Mouse (Mus musculus) neural tube, embryonic 13.5 days (tissue): ENCODE measurements around the gene Rc3h1. TPM values are rescaled to one million over a fixed set of nuclear protein-coding genes. Genes with fewer than 3 reads are reported as not detected.

Experiments used
- ATAC-seq: fragments of 200-750 bp; cut with Nextera tagmentation; 2 replicates; pipeline ENCODE4 v1.8.0; 2017; ENCODE audit warnings: low read depth, mild to moderate bottlenecking, moderate TSS enrichment, moderate library complexity
- H3K27ac ChIP-seq: fragments of 300-500 bp; sonication (generic); replicated peaks from 2 replicates; pipeline ENCODE4 v1.5.1; 2015; ENCODE audit warnings: moderate library complexity, mild to moderate bottlenecking, inconsistent platforms
- H3K27me3 ChIP-seq: fragments of 300-500 bp; sonication (generic); 2 replicates; pipeline ENCODE4 v1.6.1; 2015; ENCODE audit warnings: mild to moderate bottlenecking, inconsistent platforms
- H3K36me3 ChIP-seq: fragments of 300-500 bp; sonication (generic); 2 replicates; pipeline ENCODE4 v1.6.1; 2015; ENCODE audit warnings: mild to moderate bottlenecking, inconsistent platforms
- H3K4me1 ChIP-seq: fragments of 300-500 bp; sonication (generic); replicated peaks from 2 replicates; pipeline ENCODE4 v1.6.1; 2015; ENCODE audit warnings: inconsistent platforms
- H3K4me2 ChIP-seq: fragments of 300-500 bp; sonication (generic); 2 replicates; pipeline ENCODE4 v1.6.1; 2015; ENCODE audit warnings: inconsistent platforms, mild to moderate bottlenecking, moderate library complexity
- H3K4me3 ChIP-seq: fragments of 300-500 bp; sonication (generic); 2 replicates; pipeline ENCODE4 v1.5.1; 2015; ENCODE audit warnings: mild to moderate bottlenecking, inconsistent platforms
- H3K9ac ChIP-seq: fragments of 300-500 bp; sonication (generic); 2 replicates; pipeline ENCODE4 v1.6.1; 2015; ENCODE audit warnings: moderate library complexity, mild to moderate bottlenecking, inconsistent platforms
- H3K9me3 ChIP-seq: fragments of 300-500 bp; sonication (generic); 2 replicates; pipeline ENCODE4 v1.6.1; 2016; ENCODE audit warnings: inconsistent platforms
- WGBS: fragments of 180-500 bp; shearing (Covaris S2); methylation state at CpG from one replicate; pipeline ENCODE4 v1.1.7; 2015; 5-methylcytosine and 5-hydroxymethylcytosine counted together
- polyA plus RNA-seq: library from polyadenylated mRNA; unstranded; fragments of >200 nt; fragmentation: Nextera tagmentation; extraction: Ambion mirVana; gene quantifications from 2 replicates; pipeline ENCODE4 v1.2.1, GENCODE M21; 2015

The Rc3h1 gene
- polyA plus RNA-seq, 1 experiment from 2014 or later: 6.1 TPM

DNA sequence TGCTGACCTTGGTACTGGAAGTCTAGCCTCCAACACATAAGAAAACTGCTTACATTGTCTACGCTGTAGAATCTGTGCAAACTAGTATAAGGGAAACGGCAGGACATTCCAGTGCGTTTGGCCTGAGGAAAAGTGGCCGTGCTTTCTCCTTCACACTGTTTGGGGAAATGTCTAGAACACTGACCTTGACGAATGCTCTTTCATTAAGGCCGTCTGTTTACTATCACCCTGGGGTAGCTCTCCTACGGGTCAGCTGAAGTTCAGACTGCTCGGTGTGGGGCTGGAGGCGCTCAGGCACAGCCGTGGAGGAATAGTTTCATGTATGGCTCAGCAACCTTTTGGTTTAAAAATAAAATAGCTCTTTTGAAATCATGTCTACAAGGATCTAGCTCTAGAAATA, 6.5 kb upstream of the Rc3h1 start:
- no peak for ATAC-seq
- H3K27ac ChIP-seq: no peak overlapping the region

GRCm38 (mm10) chr1:160904047-160904446, 2.2 kb upstream of the Rc3h1 start:
- Histone ChIP-seq H3K9me3 (no peaks in the 10 kb centered on the region), H3K36me3 (no peaks in the 10 kb centered on the region), H3K4me1 (peaks cover 17% of the 10 kb centered on the region), H3K4me2 (no peak overlapping the region), H3K9ac (no peak overlapping the region), H3K27ac (no peak overlapping the region), H3K4me3 (no peak overlapping the region), H3K27me3 (peaks cover 3% of the 10 kb centered on the region; the same call in 1 of the 2 replicates)
- WGBS: 67% methylated on average over 4 of the region's 4 CpGs
- no peak for ATAC-seq

More for the DNA sequence above, 6.5 kb upstream of the Rc3h1 start:
- Histone ChIP-seq H3K36me3 (no peaks in the 10 kb centered on the region), H3K4me1 (peaks cover 5% of the 10 kb centered on the region; the same call in 1 of the 2 replicates), H3K27me3 (peaks cover 2% of the 10 kb centered on the region; the same call in 1 of the 2 replicates), H3K4me3 (no peak overlapping the region), H3K9ac (no peak overlapping the region), H3K9me3 (no peaks in the 10 kb centered on the region), H3K4me2 (no peak overlapping the region)
- WGBS: 33% methylated on average over 10 of the region's 10 CpGs

GRCm38 (mm10) chr1:160906558-160907481, 602 bp downstream of the Rc3h1 start:
- Histone ChIP-seq H3K36me3 (no peaks in the 10 kb centered on the region), H3K4me3 (peak overlapping the region; percentile 98), H3K27ac (peak overlapping the region; percentile 95), H3K27me3 (peaks cover 3% of the 10 kb centered on the region; the same call in 1 of the 2 replicates), H3K9me3 (no peaks in the 10 kb centered on the region), H3K4me2 (peak overlapping the region; percentile 84), H3K4me1 (peaks cover 24% of the 10 kb centered on the region), H3K9ac (peak overlapping the region; percentile 98)
- ATAC-seq: peak; percentile 83
- under 1% methylated on average over 64 of the region's 67 CpGs for WGBS

DNA sequence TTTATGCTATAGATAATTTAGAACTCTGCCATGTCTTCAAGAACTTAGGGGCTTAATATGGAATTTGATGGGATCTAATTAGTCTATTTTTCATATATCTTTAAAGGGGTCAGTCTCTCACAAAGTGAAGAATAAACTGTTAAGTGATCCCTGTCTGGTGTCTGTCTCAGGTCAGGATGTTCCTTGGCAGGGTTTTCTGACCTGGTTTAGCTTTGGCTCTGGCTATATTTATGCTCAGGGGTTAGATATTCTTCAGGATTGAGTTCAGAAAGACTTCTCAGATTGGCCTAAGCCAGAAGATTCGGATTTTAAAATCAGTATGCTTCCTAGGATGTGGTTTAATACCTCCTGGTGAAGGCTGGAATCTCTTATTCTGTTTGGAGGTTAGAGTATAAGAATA, 4.0 kb downstream of the Rc3h1 start:
- Histone ChIP-seq H3K4me1 (peaks cover 24% of the 10 kb centered on the region), H3K9me3 (no peaks in the 10 kb centered on the region), H3K4me3 (no peak overlapping the region), H3K9ac (no peak overlapping the region), H3K36me3 (no peaks in the 10 kb centered on the region), H3K27ac (no peak overlapping the region), H3K4me2 (no peak overlapping the region), H3K27me3 (no peaks in the 10 kb centered on the region)
- 94% methylated on average over 1 of the region's 1 CpGs for WGBS
- ATAC-seq: no peak

GRCm38 (mm10) chr1:160910812-160911211, 4.6 kb downstream of the Rc3h1 start:
- H3K4me3 ChIP-seq: no peak overlapping the region
- H3K9ac ChIP-seq: no peak overlapping the region
- no peak for ATAC-seq
- no peaks in the 10 kb centered on the region for H3K9me3 ChIP-seq
- 96% methylated on average over 1 of the region's 1 CpGs for WGBS
- peaks cover 24% of the 10 kb centered on the region for H3K4me1 ChIP-seq
- H3K27me3 ChIP-seq: no peaks in the 10 kb centered on the region
- no peaks in the 10 kb centered on the region for H3K36me3 ChIP-seq
- no peak overlapping the region for H3K27ac ChIP-seq
- no peak overlapping the region for H3K4me2 ChIP-seq

- Histone ChIP-seq H3K27me3 (no peaks in the 10 kb centered on the region), H3K9ac (no peak overlapping the region), H3K4me2 (no peak overlapping the region), H3K36me3 (no peaks in the 10 kb centered on the region), H3K27ac (no peak overlapping the region), H3K4me1 (peaks cover 5% of the 10 kb centered on the region; the same call in 1 of the 2 replicates), H3K9me3 (no peaks in the 10 kb centered on the region), H3K4me3 (no peak overlapping the region)
- 100% methylated on average over 1 of the region's 1 CpGs for WGBS
- no peak for ATAC-seq
Observed at GRCm38 (mm10) chr1:160919383-160919782, 13.2 kb downstream of the Rc3h1 start.

DNA sequence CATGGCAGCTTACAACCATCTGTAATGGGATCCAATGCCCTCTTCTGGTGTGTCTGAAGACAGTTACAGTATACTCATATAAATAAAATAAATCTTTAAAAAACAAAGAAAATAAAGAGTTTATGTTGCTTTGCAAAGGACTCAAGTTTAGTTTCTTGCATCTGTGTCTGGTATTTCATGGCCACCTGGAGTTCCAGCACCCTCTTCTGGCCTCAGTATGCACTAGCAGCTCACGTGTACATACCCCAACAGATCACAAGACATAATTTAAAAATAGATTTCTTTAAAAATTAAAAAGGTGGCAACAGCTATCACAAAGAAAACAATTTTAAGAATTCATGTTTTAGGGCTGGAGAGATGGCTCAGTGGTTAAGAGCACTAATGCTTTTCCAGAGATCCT, 15.7 kb downstream of the Rc3h1 start:
- Histone ChIP-seq H3K9me3 (no peaks in the 10 kb centered on the region), H3K4me2 (no peak overlapping the region), H3K36me3 (no peaks in the 10 kb centered on the region), H3K27me3 (no peaks in the 10 kb centered on the region), H3K4me1 (peaks cover 13% of the 10 kb centered on the region), H3K9ac (no peak overlapping the region), H3K4me3 (no peak overlapping the region), H3K27ac (no peak overlapping the region)
- ATAC-seq: no peak
- 93% methylated on average over 1 of the region's 1 CpGs for WGBS

GRCm38 (mm10) chr1:160931320-160931719, 25.1 kb downstream of the Rc3h1 start:
- no peak for ATAC-seq

DNA sequence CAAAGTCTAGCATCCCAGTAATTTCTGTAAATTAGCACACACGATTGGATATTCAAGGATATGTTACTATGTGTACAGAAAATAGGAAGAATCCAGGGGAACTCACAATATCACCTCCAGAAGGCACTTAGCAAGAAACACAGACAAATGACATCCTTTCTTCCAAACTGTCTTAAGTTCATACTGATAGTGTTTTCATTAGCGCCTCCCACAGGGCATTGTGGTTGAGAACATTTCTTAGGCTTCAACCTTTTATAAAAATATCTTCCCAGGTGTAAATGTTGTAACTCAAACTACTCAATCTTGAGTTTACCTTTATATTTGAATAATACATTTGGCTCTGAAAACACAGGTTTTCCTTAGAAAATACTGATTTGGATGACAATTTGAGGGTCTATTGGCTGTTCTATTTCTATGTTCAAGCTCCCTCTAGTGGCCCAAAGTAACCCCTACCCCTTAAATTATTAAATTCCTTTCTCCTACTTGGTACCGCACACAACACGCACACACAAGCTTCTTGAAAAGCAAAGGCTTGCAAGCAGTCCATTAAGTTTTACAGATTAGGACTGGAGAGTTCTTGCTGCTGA, 27.8 kb downstream of the Rc3h1 start:
- Histone ChIP-seq H3K36me3 (peaks cover 31% of the 10 kb centered on the region), H3K4me1 (no peaks in the 10 kb centered on the region), H3K27ac (no peak overlapping the region), H3K4me3 (no peak overlapping the region), H3K27me3 (no peaks in the 10 kb centered on the region), H3K4me2 (no peak overlapping the region), H3K9me3 (no peaks in the 10 kb centered on the region), H3K9ac (no peak overlapping the region)
- ATAC-seq: peak; percentile 50; the same call in 1 of the 2 replicates
- WGBS: 72% methylated on average over 4 of the region's 4 CpGs

More at GRCm38 (mm10) chr1:160931320-160931719, 25.1 kb downstream of the Rc3h1 start:
- Histone ChIP-seq H3K9ac (no peak overlapping the region), H3K9me3 (no peaks in the 10 kb centered on the region), H3K27ac (no peak overlapping the region), H3K4me3 (no peak overlapping the region), H3K27me3 (no peaks in the 10 kb centered on the region), H3K4me1 (peaks cover 4% of the 10 kb centered on the region; the same call in 1 of the 2 replicates), H3K4me2 (no peak overlapping the region), H3K36me3 (peaks cover 15% of the 10 kb centered on the region)

DNA sequence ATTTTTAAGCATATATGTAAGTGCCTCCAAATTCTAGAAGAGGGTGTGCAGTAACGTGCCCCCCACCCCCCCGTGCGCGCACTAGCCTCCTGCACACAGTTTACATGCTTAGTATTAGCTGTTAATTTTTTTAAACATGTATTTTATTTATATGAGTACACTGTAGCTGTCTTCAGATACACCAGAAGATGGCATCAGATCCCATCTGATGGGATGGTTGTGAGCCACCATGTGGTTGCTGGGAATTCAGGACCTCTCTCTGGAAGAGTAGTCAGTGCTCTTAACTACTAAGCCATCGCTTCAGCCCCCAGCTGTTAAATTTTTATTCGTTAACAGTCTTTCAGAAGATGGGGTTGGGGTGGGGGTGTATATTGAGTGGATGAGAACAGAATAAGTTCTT, 29.3 kb downstream of the Rc3h1 start:
- no peaks in the 10 kb centered on the region for H3K27me3 ChIP-seq
- no peak overlapping the region for H3K4me2 ChIP-seq
- H3K4me3 ChIP-seq: no peak overlapping the region
- no peak overlapping the region for H3K9ac ChIP-seq
- no peaks in the 10 kb centered on the region for H3K4me1 ChIP-seq
- peaks cover 37% of the 10 kb centered on the region for H3K36me3 ChIP-seq
- H3K9me3 ChIP-seq: no peaks in the 10 kb centered on the region
- no peak for ATAC-seq
- H3K27ac ChIP-seq: no peak overlapping the region
- 92% methylated on average over 6 of the region's 6 CpGs for WGBS

GRCm38 (mm10) chr1:160963199-160963598, 57.0 kb downstream of the Rc3h1 start:
- Histone ChIP-seq H3K4me2 (no peak overlapping the region), H3K9ac (no peak overlapping the region), H3K27ac (no peak overlapping the region), H3K36me3 (peaks cover 82% of the 10 kb centered on the region), H3K4me3 (no peak overlapping the region), H3K4me1 (no peaks in the 10 kb centered on the region), H3K9me3 (no peaks in the 10 kb centered on the region), H3K27me3 (no peaks in the 10 kb centered on the region)
- WGBS: 89% methylated on average over 7 of the region's 7 CpGs
- no peak for ATAC-seq

DNA sequence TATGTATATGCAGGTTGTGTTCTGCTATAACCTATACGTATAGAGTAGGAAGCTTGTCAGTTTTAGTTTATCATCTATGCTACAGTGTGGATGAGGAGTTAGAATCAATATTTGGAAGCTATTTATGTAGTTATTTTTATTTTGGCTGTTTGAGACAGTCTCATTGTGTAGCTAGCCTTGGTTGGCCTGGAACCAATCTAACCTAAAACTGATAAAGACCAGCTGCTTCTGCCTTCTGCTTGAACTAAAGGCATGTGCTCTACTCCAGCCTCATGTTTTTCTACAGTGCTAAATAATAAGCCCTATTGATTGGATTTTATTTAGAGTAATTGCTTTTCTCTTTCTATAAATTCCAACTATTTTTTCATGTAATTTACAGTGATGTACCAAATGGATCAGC, 61.0 kb downstream of the Rc3h1 start:
- H3K4me2 ChIP-seq: no peak overlapping the region
- no peak overlapping the region for H3K27ac ChIP-seq
- H3K4me1 ChIP-seq: no peaks in the 10 kb centered on the region
- 97% methylated on average over 1 of the region's 1 CpGs for WGBS
- H3K9ac ChIP-seq: no peak overlapping the region
- peaks cover 78% of the 10 kb centered on the region for H3K36me3 ChIP-seq
- H3K9me3 ChIP-seq: no peaks in the 10 kb centered on the region
- no peak overlapping the region for H3K4me3 ChIP-seq
- ATAC-seq: no peak
- H3K27me3 ChIP-seq: no peaks in the 10 kb centered on the region
